Mouse (Mus musculus): ENCODE measurements around the gene Rbp1.

- TF ChIP-seq CTCF (IDR thresholded peaks at IDR 0.05; ENCODE audit: extremely low read depth, insufficient read depth, low read length): no peak
- TF ChIP-seq POLR2A (IDR thresholded peaks at IDR 0.05; ENCODE audit: extremely low read depth, insufficient read depth, low read length): no peak
Measured at GRCm38 (mm10) chr9:98420666-98421065, 2.1 kb upstream of the Rbp1 start.

Measured in cortical plate, adult 2 months (tissue).